Mouse (Mus musculus): ENCODE measurements around the gene Nudt9.

GRCm38 (mm10) chr5:104095416-104096077, 49.4 kb downstream of the Nudt9 start:
- TF ChIP-seq CTCF (IDR thresholded peaks at IDR 0.05; ENCODE audit: low read depth): no peak
- TF ChIP-seq EP300 (optimal IDR thresholded peaks at IDR 0.05): no peak

All from stomach, postnatal 0 days (tissue).